Mouse (Mus musculus) megakaryocyte, embryonic 14.5 days (primary cell): ENCODE results near the gene Hipk3.

Experiments
- FLI1 ChIP-seq: IDR thresholded peaks from 2 replicates; pipeline ENCODE4 v1.6.1; 2012; ENCODE audit warnings: low read length, inconsistent platforms, mixed read lengths
- GATA1 ChIP-seq: IDR thresholded peaks from 3 replicates; pipeline ENCODE4 v1.6.1; 2012; ENCODE audit warnings: mixed read lengths, low read length, inconsistent platforms, borderline replicate concordance

- TF ChIP-seq GATA1 (no peak), FLI1 (no peak)
Measured at GRCm38 (mm10) chr2:104493021-104493950, 960 bp downstream of the Hipk3 start.
